Mouse (Mus musculus) small intestine, adult 2 months (tissue): Measurements from ENCODE around the gene Rec114.

Experiments used
- CTCF ChIP-seq: fragments of 200-500 bp; IDR thresholded peaks from 2 replicates; pipeline ENCODE4 v1.5.1; 2012; ENCODE audit warnings: low read depth, mild to moderate bottlenecking, control low read depth, inconsistent platforms, low read length, moderate library complexity, mixed read lengths; ENCODE audit not compliant: insufficient replicate concordance, insufficient read length; ENCODE audit errors: extremely low read depth
- POLR2A ChIP-seq: fragments of 200-500 bp; IDR thresholded peaks from 2 replicates; pipeline ENCODE4 v1.6.1; 2012; ENCODE audit warnings: low read depth, mild to moderate bottlenecking, control low read depth, inconsistent platforms, low read length, moderate library complexity

DNA sequence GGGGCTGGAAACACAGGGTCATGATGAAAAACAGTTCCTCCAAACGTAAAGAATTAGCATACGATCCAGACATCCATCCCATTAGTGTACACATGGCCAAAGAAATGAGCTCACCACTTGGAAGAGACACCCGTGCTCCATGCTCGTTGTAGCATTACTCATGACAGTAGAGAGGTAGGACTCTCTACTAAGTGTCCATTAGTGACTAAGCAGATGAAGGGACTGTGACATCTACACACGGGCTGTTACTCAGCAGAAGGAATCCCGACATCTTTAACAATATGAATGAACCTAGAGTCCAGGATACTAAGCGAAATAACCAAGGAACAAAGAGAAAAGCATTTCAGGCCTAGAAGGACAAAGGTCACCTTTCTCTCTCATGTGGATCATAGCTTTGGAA lies 37.7 kb downstream of the Rec114 start:
- no peak for TF ChIP-seq POLR2A
- no peak for TF ChIP-seq CTCF
